Mouse (Mus musculus) liver, embryonic 14.5 days (tissue): ENCODE measurements around the gene Cfdp1. TPM values are rescaled to one million over a fixed set of nuclear protein-coding genes. Genes with fewer than 3 reads are reported as not detected.

Experiments used
- ATAC-seq: fragments of 200-750 bp; cut with Nextera tagmentation; 2 replicates; pipeline ENCODE4 v1.8.0; 2017; ENCODE audit warnings: moderate number of reproducible peaks, mild to moderate bottlenecking, moderate library complexity; ENCODE audit not compliant: insufficient read depth
- DNase-seq, 3 experiments: peaks; one replicate each; pipeline ENCODE4 v3.0.0-alpha.2; 2012 to 2013; ENCODE audit warnings: low read depth in 3 of 3, low spot score in 3 of 3
- H3K27ac ChIP-seq: fragments of 300-500 bp; sonication (generic); 2 replicates; pipeline ENCODE4 v1.5.1; 2014; ENCODE audit warnings: moderate library complexity, mild to moderate bottlenecking, control low read depth, inconsistent platforms
- H3K27me3 ChIP-seq: fragments of 300-500 bp; sonication (generic); 2 replicates; pipeline ENCODE4 v1.6.1; 2014; ENCODE audit warnings: mild to moderate bottlenecking, low read length, moderate library complexity; ENCODE audit not compliant: control insufficient read depth, insufficient read depth
- H3K36me3 ChIP-seq: fragments of 300-500 bp; sonication (generic); replicated peaks from 2 replicates; pipeline ENCODE4 v1.6.1; 2014; ENCODE audit warnings: low read depth; ENCODE audit not compliant: control insufficient read depth, insufficient read depth
- H3K4me1 ChIP-seq, 2 experiments: fragments of 200-500 bp in 1 of 2; fragments of 300-500 bp in 1 of 2; sonication (generic) in 1 of 2; replicated peaks; 2 replicates each; pipeline ENCODE4 v1.6.1; 2012 to 2014; ENCODE audit warnings: antibody characterized with exemption in 1 of 2, inconsistent platforms in 1 of 2, low read length in 1 of 2; ENCODE audit not compliant: control insufficient read depth in 2 of 2, insufficient read depth in 2 of 2
- H3K4me2 ChIP-seq: fragments of 300-500 bp; sonication (generic); 2 replicates; pipeline ENCODE4 v1.6.1; 2014; ENCODE audit warnings: low read depth, mild to moderate bottlenecking, control low read depth, moderate library complexity
- H3K4me3 ChIP-seq, 2 experiments: fragments of 200-500 bp in 1 of 2; fragments of 300-500 bp in 1 of 2; sonication (generic) in 1 of 2; 2 replicates each; pipeline ENCODE4 v1.5.1; 2012 to 2014; ENCODE audit warnings: low read depth in 2 of 2, low read length in 2 of 2, mild to moderate bottlenecking in 2 of 2, control low read depth in 1 of 2, inconsistent platforms in 1 of 2, moderate library complexity in 1 of 2; ENCODE audit not compliant: insufficient read depth in 1 of 2
- H3K9ac ChIP-seq: fragments of 300-500 bp; sonication (generic); replicated peaks from 2 replicates; pipeline ENCODE4 v1.6.1; 2014; ENCODE audit warnings: mild to moderate bottlenecking, control low read depth, moderate library complexity
- H3K9me3 ChIP-seq: fragments of 300-500 bp; sonication (generic); 2 replicates; pipeline ENCODE4 v1.6.1; 2016; ENCODE audit warnings: low read length, mixed read lengths; ENCODE audit not compliant: control insufficient read depth
- CTCF ChIP-seq: IDR thresholded peaks from 2 replicates; pipeline ENCODE4 v1.5.1; 2016; ENCODE audit warnings: antibody characterized with exemption, low read depth, control low read depth
- EP300 ChIP-seq: IDR thresholded peaks from 2 replicates; pipeline ENCODE4 v1.6.1; 2016; ENCODE audit warnings: antibody characterized with exemption, low read depth
- WGBS: fragments of 180-500 bp; shearing (Covaris S2); extraction: QIAGEN DNeasy Blood & Tissue Kit; methylation state at CpG from one replicate; pipeline ENCODE4 v1.1.7; 2014; ENCODE audit not compliant: insufficient replicate concordance; 5-methylcytosine and 5-hydroxymethylcytosine counted together
- polyA plus RNA-seq, 2 experiments: library from polyadenylated mRNA; depleted of rRNA in 1 of 2; stranded (reverse) in 1 of 2; unstranded in 1 of 2; fragments of >200 nt; fragmentation: Nextera tagmentation in 1 of 2; extraction: Ambion mirVana in 1 of 2; gene quantifications; 2 replicates each; pipeline versions ENCODE4 v1.2.1 to v1.2.3; 2012 to 2014

Cfdp1 gene
- polyA plus RNA-seq, 2 experiments: 46.8 to 82.8 TPM

DNA sequence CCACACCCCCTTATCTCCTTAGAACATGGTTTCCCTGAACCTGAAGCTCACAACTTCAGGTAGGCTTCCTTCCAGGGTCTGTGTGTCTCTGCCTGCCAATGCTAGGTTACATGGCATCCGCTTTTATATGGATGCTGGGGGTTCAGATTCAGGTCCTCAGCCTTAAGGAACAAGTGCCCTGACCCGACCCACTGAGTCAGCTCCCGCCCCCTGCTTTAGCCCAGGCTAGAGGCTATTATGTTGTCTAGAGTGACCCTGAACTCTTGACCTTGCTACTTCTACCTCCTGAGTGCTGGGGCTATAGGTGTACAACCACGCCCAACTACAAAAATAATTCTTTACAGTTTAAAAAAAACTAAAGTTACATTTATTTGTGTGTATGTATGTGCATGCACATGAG lies 39.0 kb downstream of the Cfdp1 start:
- ATAC-seq: no peak
- WGBS: 71% methylated on average over 4 of the region's 4 CpGs

GRCm38 (mm10) chr8:111813818-111814217 lies 40.3 kb downstream of the Cfdp1 start:
- DNase-seq: no peak
- Histone ChIP-seq H3K27me3 (no peaks in the 10 kb centered on the region), H3K9ac (no peak overlapping the region), H3K36me3 (no peaks in the 10 kb centered on the region), H3K4me3 (no peak overlapping the region), H3K9me3 (no peaks in the 10 kb centered on the region), H3K4me1 (peaks cover 0 to 2% of the 10 kb centered on the region in 2 experiments; a peak in 1 of 4 replicates), H3K27ac (no peak overlapping the region), H3K4me2 (no peak overlapping the region)
- no peak for ATAC-seq
- WGBS: 90% methylated on average over 9 of the region's 9 CpGs
- TF ChIP-seq EP300: no peak
- no peak for TF ChIP-seq CTCF

More for the DNA sequence above, 39.0 kb downstream of the Cfdp1 start:
- Histone ChIP-seq H3K4me2 (no peak overlapping the region), H3K4me3 (no peak overlapping the region), H3K9me3 (no peaks in the 10 kb centered on the region), H3K27me3 (no peaks in the 10 kb centered on the region), H3K4me1 (peaks cover 0 to 2% of the 10 kb centered on the region in 2 experiments; a peak in 1 of 4 replicates), H3K27ac (no peak overlapping the region), H3K9ac (no peak overlapping the region), H3K36me3 (no peaks in the 10 kb centered on the region)
- TF ChIP-seq EP300 (no peak), CTCF (no peak)
- no peak for DNase-seq

GRCm38 (mm10) chr8:111812835-111813234 lies 41.3 kb downstream of the Cfdp1 start:
- Histone ChIP-seq H3K36me3 (no peaks in the 10 kb centered on the region), H3K4me1 (no peaks in the 10 kb centered on the region)
- ATAC-seq: no peak

DNA sequence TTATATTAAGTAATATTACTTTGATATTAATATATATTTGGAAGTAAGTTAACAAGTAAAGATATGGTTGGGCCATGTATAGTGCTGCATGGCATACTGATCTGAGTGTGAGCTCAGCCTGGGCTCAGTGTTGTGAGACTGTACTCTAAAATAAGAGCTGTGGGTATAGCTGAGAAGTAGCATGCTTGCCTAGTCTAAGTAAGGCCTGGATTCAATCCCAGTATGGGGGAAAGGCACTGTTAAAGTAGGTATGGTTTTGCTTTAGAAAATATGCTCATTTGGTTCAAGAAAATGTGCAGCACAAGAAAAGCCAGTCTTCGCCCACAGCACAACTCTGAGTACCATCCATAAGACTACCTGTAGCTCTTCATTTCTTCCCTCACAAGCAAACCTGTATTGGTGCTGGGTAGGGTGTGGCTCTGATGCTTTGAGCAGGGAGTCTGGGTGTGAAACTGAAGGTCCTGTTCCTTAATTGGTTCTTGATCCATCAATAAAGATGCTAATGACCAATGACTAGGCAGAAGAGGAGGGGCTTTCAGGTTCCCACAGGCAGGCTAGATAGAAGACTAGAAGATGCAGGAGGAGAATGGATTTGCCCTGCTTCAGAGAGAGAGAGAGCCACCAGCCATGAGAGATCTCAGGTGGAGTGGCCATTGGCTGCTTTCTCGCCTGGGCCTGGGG lies 43.3 kb downstream of the Cfdp1 start:
- 68% methylated on average over 2 of the region's 2 CpGs for WGBS
- no peak overlapping the region for H3K9ac ChIP-seq
- ATAC-seq: peak; percentile 33; the same call in 1 of the 2 replicates
- TF ChIP-seq CTCF: no peak
- TF ChIP-seq EP300: no peak
- peak in 1 of 3 experiments; percentile 11 for DNase-seq
- no peaks in the 10 kb centered on the region for H3K4me1 ChIP-seq
- H3K27me3 ChIP-seq: no peaks in the 10 kb centered on the region
- H3K27ac ChIP-seq: no peak overlapping the region
- no peaks in the 10 kb centered on the region for H3K36me3 ChIP-seq
- H3K4me3 ChIP-seq: no peak overlapping the region
- H3K9me3 ChIP-seq: no peaks in the 10 kb centered on the region
- no peak overlapping the region for H3K4me2 ChIP-seq

More at GRCm38 (mm10) chr8:111812835-111813234, 41.3 kb downstream of the Cfdp1 start:
- Histone ChIP-seq H3K4me3 (no peak overlapping the region), H3K27ac (no peak overlapping the region), H3K27me3 (no peaks in the 10 kb centered on the region), H3K4me2 (no peak overlapping the region), H3K9me3 (no peaks in the 10 kb centered on the region), H3K9ac (no peak overlapping the region)
- 43% methylated on average over 1 of the region's 1 CpGs for WGBS
- DNase-seq: no peak
- TF ChIP-seq EP300 (no peak), CTCF (no peak)

DNA sequence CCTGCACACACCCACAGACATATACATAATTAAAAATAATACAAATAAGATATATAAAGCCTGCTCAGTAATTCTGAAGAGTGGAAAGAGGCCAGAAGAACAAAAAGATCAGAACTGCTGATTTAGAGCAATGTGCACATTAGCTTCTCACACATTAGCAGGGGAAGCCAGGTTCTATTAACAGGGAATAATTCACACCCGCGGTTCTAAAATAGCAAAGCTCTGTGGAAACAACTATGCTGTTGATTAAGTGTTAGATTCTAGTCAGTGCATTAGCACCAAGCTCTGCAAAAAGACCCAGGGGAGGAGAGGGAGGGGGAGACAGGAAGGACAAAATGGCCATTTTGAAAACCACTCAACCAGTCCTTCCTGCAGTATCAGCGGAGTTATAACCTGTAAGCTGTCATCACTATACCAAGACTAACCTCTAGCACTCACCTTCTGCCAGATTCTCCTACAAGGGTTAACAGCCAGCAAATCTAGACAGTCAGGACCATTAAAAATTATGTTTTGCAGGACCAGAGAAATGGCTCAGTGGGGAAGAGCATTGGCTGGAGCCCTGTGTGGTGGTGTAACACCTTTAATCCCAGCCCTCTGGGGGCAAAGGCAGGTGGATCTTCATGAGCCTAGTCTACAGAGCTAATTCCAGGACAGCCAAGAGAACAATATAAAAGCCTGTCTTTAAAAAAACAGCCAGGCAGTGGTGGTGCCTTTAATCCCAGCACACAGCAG lies 45.0 kb downstream of the Cfdp1 start:
- Histone ChIP-seq H3K36me3 (no peaks in the 10 kb centered on the region), H3K9ac (no peak overlapping the region), H3K4me3 (no peak overlapping the region), H3K4me1 (no peaks in the 10 kb centered on the region), H3K27ac (no peak overlapping the region), H3K27me3 (no peaks in the 10 kb centered on the region), H3K4me2 (no peak overlapping the region), H3K9me3 (no peaks in the 10 kb centered on the region)
- ATAC-seq (no peak), DNase-seq (no peak)
- 75% methylated on average over 3 of the region's 3 CpGs for WGBS
- TF ChIP-seq EP300 (no peak), CTCF (no peak)
